Mouse (Mus musculus): ENCODE data around the gene Gm16405. TPM values are rescaled to one million over a fixed set of nuclear protein-coding genes. Genes with fewer than 3 reads are reported as not detected.
"Not testable (repeated sequence)": the region's sequence is repeated elsewhere in the genome, so short reads cannot be mapped to it uniquely, and the experiment has no call there.

The Gm16405 gene
- not detected in 2 replicates for polyA plus RNA-seq (2015; fragmentation: Nextera tagmentation; extraction: Ambion mirVana)

- H3K27me3 ChIP-seq (replicated peaks); H3K9ac ChIP-seq; H3K4me1 ChIP-seq; H3K27ac ChIP-seq; H3K4me2 ChIP-seq; ATAC-seq (replicated peaks); H3K36me3 ChIP-seq (replicated peaks); H3K9me3 ChIP-seq; H3K4me3 ChIP-seq: not testable (repeated sequence)
- no CpG with 5 or more reads among the region's 7 CpGs for WGBS
Observed at GRCm38 (mm10) chrX:54530908-54531307, at the start of gene Gm16405. Gene Gm16405, plus strand, starts transcription at chrX:54531208.

Other genes starting within 250 kb of the Gm16405 start
- not detected in 2 replicates for gene Gm16430, start 91.0 kb downstream of the Gm16405 start, polyA plus RNA-seq (2015; fragmentation: Nextera tagmentation; extraction: Ambion mirVana)